Mouse (Mus musculus) G1E (cell line): ENCODE results near the gene Tex14. TPM values are rescaled to one million over a fixed set of nuclear protein-coding genes. Genes with fewer than 3 reads are reported as not detected.

Experiments used
- ATAC-seq: 2 replicates; pipeline ENCODE4 v1.8.0; 2016; ENCODE audit warnings: mild to moderate bottlenecking; ENCODE audit not compliant: insufficient number of reproducible peaks, poor library complexity, low FRiP score, severe bottlenecking; ENCODE audit errors: extremely low read depth
- DNase-seq: peaks from one replicate; pipeline ENCODE4 v3.0.0; 2012; ENCODE audit warnings: low spot score
- H3K27me3 ChIP-seq: 2 replicates; pipeline ENCODE4 v1.6.1; 2012; ENCODE audit warnings: mild to moderate bottlenecking, low read length, inconsistent platforms; ENCODE audit not compliant: insufficient read depth
- H3K36me3 ChIP-seq: replicated peaks from 2 replicates; pipeline ENCODE3; 2012; ENCODE audit warnings: mild to moderate bottlenecking, inconsistent platforms
- H3K4me1 ChIP-seq: 2 replicates; pipeline ENCODE4 v1.6.1; 2012; ENCODE audit warnings: low read depth, low read length, inconsistent platforms, mixed read lengths; ENCODE audit not compliant: insufficient read depth
- H3K4me3 ChIP-seq: 2 replicates; pipeline ENCODE4 v1.5.1; 2012; ENCODE audit warnings: low read depth, mild to moderate bottlenecking, inconsistent platforms, low read length, moderate library complexity, mixed read lengths
- H3K9me3 ChIP-seq: replicated peaks from 2 replicates; pipeline ENCODE4 v1.6.1; 2012; ENCODE audit warnings: inconsistent platforms
- CTCF ChIP-seq: IDR thresholded peaks from 2 replicates; pipeline ENCODE4 v1.5.1; 2012; ENCODE audit warnings: low read depth, low read length, inconsistent platforms, mixed read lengths
- GATA1 ChIP-seq: IDR thresholded peaks from 2 replicates; pipeline ENCODE4 v1.6.1; 2012; ENCODE audit warnings: borderline replicate concordance, low read length, inconsistent platforms, mixed read lengths
- GATA2 ChIP-seq: IDR thresholded peaks from 2 replicates; pipeline ENCODE4 v1.6.1; 2012; ENCODE audit warnings: low read depth, low read length, inconsistent platforms, borderline replicate concordance
- POLR2AphosphoS5 ChIP-seq: IDR thresholded peaks from 2 replicates; pipeline ENCODE4 v1.6.1; 2012; ENCODE audit warnings: low read depth, low read length, inconsistent platforms; ENCODE audit not compliant: insufficient replicate concordance
- TAL1 ChIP-seq: conservative IDR thresholded peaks from 2 replicates; pipeline ENCODE4 v1.6.1; 2012; ENCODE audit warnings: low read depth, low read length, inconsistent platforms, mixed read lengths
- polyA plus RNA-seq: library from polyadenylated mRNA; stranded (reverse); fragments of >175 nt; gene quantifications from 2 replicates; pipeline ENCODE4 v1.2.3, GENCODE M21; 2012
- total RNA-seq, 2 experiments: library from RNA; stranded (forward) in 1 of 2; stranded (reverse) in 1 of 2; fragments of 200-1000 nt in 1 of 2; fragments of >200 nt in 1 of 2; fragmentation: Nextera tagmentation in 1 of 2; gene quantifications; 2 replicates each; pipeline ENCODE4 v1.2.3; 2014 to 2017

Gene Tex14
- total and polyA plus RNA-seq, 3 experiments, result 0.16 TPM; not detected in 2

DNA sequence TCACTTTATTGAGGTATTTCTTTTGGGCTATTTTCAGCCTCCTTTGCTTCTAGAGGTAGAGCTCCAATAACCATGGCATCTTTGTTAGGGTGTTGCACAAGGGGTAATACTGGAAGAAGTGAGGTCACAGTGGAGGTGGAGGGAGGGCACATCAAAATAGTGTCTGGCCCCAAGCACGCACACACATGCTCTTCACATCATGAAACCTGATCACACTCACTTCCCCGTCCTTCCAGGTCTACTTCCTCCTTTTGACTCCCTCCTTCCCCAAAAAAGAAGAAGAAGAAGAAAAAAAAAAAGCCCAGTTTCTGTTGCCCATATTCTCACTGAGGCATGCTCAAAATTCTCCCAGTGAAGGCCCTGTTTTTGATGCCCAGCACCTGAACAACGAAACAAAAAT, 122.5 kb downstream of the Tex14 start:
- Histone ChIP-seq H3K4me3 (no peak overlapping the region), H3K27me3 (peaks cover 2% of the 10 kb centered on the region; the same call in 1 of the 2 replicates), H3K9me3 (no peaks in the 10 kb centered on the region), H3K36me3 (no peaks in the 10 kb centered on the region), H3K4me1 (peaks cover 15% of the 10 kb centered on the region)
- no peak for ATAC-seq
- DNase-seq, result no peak
- TF ChIP-seq TAL1 (no peak), GATA1 (no peak), POLR2AphosphoS5 (no peak), GATA2 (no peak), CTCF (no peak)

DNA sequence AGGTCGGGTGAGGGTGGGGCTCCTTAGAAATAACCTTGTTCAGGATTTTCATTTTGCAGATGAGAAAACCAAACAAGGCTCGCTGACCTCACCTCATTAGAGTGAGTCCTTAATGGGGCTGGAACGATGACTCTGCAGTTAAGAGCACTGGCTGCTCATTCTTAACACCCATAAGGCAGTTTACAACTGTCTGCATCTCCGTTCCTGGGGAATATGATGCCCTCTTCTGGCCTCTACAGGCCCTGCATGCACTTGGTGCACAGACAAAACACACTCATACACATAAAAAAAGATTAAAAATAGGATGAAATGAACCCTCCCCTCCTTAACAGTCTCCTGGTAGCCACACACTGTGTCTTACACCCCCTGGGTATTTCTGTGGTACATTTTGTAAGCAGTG, 123.1 kb downstream of the Tex14 start:
- Histone ChIP-seq H3K4me1 (peaks cover 10% of the 10 kb centered on the region), H3K36me3 (no peaks in the 10 kb centered on the region), H3K4me3 (no peak overlapping the region), H3K27me3 (peaks cover 2% of the 10 kb centered on the region; the same call in 1 of the 2 replicates), H3K9me3 (no peaks in the 10 kb centered on the region)
- ATAC-seq, result no peak
- TF ChIP-seq GATA2 (no peak), TAL1 (no peak), POLR2AphosphoS5 (no peak), CTCF (no peak), GATA1 (no peak)
- no peak for DNase-seq

DNA sequence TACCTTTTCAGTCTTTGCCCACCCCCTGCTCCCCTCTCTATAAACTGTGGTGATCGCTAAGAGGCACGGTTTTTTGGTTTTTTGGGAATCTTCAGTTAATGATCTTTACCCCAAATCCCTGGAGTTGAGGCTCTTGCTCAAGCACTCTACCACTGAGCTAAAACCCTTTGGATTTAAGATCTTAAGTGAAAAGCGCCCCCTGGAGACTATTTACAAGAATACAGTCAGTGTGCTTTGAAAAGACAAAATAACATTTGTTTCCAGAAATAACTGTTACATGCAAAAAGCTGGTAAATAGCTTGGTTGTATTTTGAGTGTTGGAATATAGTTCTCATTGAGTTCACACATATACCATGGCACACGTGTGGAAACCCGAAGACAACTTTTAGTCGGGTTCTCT, 126.8 kb downstream of the Tex14 start:
- DNase-seq (no peak), ATAC-seq (no peak)
- no peak overlapping the region for H3K4me3 ChIP-seq
- no peak for TF ChIP-seq POLR2AphosphoS5
- peaks cover 3% of the 10 kb centered on the region; the same call in 1 of the 2 replicates for H3K4me1 ChIP-seq
- H3K36me3 ChIP-seq, result no peaks in the 10 kb centered on the region
- no peaks in the 10 kb centered on the region for H3K27me3 ChIP-seq
- no peaks in the 10 kb centered on the region for H3K9me3 ChIP-seq

DNA sequence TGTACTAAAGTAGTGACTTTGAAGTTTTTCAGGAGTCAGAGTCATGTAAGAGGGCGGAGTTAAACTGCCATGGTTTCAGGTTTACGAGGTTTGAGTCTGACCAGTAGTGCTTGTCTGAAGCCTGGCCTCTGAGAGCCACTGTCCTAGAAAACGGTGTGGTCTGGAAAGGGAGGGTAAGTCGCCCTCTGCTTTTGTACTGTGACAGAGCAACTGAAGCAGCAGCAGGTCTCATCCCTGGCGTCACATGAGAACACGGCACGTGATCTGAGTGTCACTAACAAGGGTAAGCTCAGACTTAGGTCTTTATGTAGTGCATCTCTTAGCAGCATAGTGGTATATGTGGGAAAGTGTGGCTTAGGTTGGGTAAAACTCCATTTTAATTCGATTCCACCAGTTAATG, 137.4 kb downstream of the Tex14 start:
- Histone ChIP-seq H3K27me3 (peaks cover 17% of the 10 kb centered on the region), H3K36me3 (no peaks in the 10 kb centered on the region), H3K4me3 (no peak overlapping the region), H3K4me1 (peaks cover 3% of the 10 kb centered on the region), H3K9me3 (no peaks in the 10 kb centered on the region)
- DNase-seq (no peak), ATAC-seq (no peak)
- no peak for TF ChIP-seq CTCF
- TF ChIP-seq POLR2AphosphoS5, result no peak
- no peak for TF ChIP-seq TAL1
- TF ChIP-seq GATA2, result no peak
- TF ChIP-seq GATA1, result no peak

DNA sequence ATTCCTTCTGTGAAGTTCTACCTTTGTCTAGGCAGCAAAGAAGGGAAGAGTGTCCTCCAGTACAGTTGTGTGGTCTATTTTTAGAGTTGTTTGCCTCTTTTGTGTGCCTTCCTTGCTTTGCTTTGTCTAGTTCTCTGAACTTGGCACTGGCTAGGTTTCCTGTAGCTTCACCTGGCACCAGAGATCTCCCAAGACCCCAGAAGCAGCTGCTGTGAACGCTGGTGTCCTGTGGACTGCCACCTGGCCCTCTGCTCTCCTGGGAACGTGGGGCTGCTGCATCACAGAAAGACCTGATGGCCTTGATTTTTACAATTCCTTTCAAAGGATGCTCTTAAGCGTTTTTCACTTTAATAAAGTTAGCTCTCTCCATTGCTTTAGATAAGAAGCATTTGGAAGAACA, 138.0 kb downstream of the Tex14 start:
- H3K9me3 ChIP-seq, result no peaks in the 10 kb centered on the region
- peaks cover 3% of the 10 kb centered on the region for H3K4me1 ChIP-seq
- H3K4me3 ChIP-seq, result no peak overlapping the region
- ATAC-seq (no peak), DNase-seq (no peak)
- TF ChIP-seq CTCF (no peak), GATA2 (no peak), POLR2AphosphoS5 (no peak), TAL1 (no peak), GATA1 (no peak)
- H3K36me3 ChIP-seq, result no peaks in the 10 kb centered on the region
- peaks cover 19% of the 10 kb centered on the region for H3K27me3 ChIP-seq

DNA sequence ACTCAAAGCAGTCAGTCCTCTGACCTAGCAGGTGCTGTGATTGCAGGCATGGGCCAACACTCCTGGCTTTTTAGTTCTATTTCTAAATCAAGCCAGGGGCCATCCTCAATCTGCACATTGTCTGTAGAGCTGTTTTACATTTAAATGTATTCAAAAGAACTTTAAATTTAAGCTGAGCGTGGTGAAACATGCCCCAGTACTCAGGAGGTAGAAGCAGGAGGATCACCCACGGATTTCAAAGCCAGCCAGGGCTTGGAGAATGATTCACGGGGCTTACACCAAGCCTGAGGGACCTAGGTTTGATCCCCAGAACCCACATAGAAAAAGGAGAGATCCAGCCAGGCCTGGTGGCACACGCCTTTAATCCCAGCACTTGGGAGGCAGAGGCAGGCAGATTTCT, 148.5 kb downstream of the Tex14 start:
- Histone ChIP-seq H3K4me1 (no peaks in the 10 kb centered on the region), H3K36me3 (no peaks in the 10 kb centered on the region), H3K27me3 (peaks cover 24% of the 10 kb centered on the region), H3K4me3 (no peak overlapping the region), H3K9me3 (no peaks in the 10 kb centered on the region)
- DNase-seq (no peak), ATAC-seq (no peak)
- TF ChIP-seq TAL1 (no peak), GATA1 (no peak), CTCF (no peak), POLR2AphosphoS5 (no peak), GATA2 (no peak)

DNA sequence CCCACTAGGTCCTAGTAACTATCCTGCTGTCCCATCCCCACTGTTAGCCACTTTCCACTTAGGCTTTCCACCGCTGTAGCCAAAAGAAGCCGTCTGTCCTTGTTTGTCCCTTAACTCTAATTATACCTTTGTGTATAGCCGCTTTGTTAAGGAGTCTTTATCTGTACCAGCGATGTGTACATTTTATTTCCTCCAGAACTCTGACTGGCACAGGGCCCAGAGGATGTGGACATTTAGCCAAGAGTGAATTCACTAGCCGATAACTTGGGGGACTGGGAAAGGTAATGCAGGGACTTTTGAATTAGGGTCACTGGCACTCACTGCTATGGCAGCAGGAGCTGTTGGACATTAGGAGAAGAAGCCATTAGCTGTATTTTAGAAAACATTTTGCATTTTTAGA, 149.5 kb downstream of the Tex14 start:
- H3K36me3 ChIP-seq, result no peaks in the 10 kb centered on the region
- no peak for ATAC-seq
- TF ChIP-seq CTCF, result no peak
- no peak for TF ChIP-seq TAL1
- no peak for TF ChIP-seq GATA2
- TF ChIP-seq POLR2AphosphoS5, result no peak
- no peak for TF ChIP-seq GATA1
- H3K4me3 ChIP-seq, result no peak overlapping the region
- peaks cover 24% of the 10 kb centered on the region for H3K27me3 ChIP-seq
- H3K9me3 ChIP-seq, result no peaks in the 10 kb centered on the region
- no peaks in the 10 kb centered on the region for H3K4me1 ChIP-seq
- DNase-seq, result no peak
